Mouse (Mus musculus) forebrain, embryonic 12.5 days (tissue): ENCODE data around the gene Ggt5. TPM values are rescaled to one million over a fixed set of nuclear protein-coding genes. Genes with fewer than 3 reads are reported as not detected.
"Not testable (repeated sequence)": the region's sequence is repeated elsewhere in the genome, so short reads cannot be mapped to it uniquely, and the experiment has no call there.

Experiments
- ATAC-seq: fragments of 200-750 bp; cut with Nextera tagmentation; 2 replicates; pipeline ENCODE4 v1.8.0; 2017; ENCODE audit warnings: moderate TSS enrichment; ENCODE audit not compliant: low FRiP score
- H3K27ac ChIP-seq: fragments of 300-500 bp; sonication (generic); 2 replicates; pipeline ENCODE4 v1.5.1; 2016; ENCODE audit warnings: mild to moderate bottlenecking
- H3K27me3 ChIP-seq: fragments of 300-500 bp; sonication (generic); 2 replicates; pipeline ENCODE4 v1.6.1; 2016; ENCODE audit warnings: mild to moderate bottlenecking
- H3K36me3 ChIP-seq: fragments of 300-500 bp; sonication (generic); replicated peaks from 2 replicates; pipeline ENCODE4 v1.6.1; 2016; ENCODE audit warnings: mild to moderate bottlenecking
- H3K4me1 ChIP-seq: fragments of 300-500 bp; sonication (generic); 2 replicates; pipeline ENCODE4 v1.6.1; 2016
- H3K4me2 ChIP-seq: fragments of 300-500 bp; sonication (generic); 2 replicates; pipeline ENCODE4 v1.6.1; 2016; ENCODE audit warnings: mild to moderate bottlenecking, moderate library complexity
- H3K4me3 ChIP-seq: fragments of 300-500 bp; sonication (generic); replicated peaks from 2 replicates; pipeline ENCODE4 v1.5.1; 2016; ENCODE audit warnings: mild to moderate bottlenecking
- H3K9ac ChIP-seq: fragments of 300-500 bp; sonication (generic); 2 replicates; pipeline ENCODE4 v1.6.1; 2016; ENCODE audit warnings: mild to moderate bottlenecking
- H3K9me3 ChIP-seq: fragments of 300-500 bp; sonication (generic); 2 replicates; pipeline ENCODE4 v1.6.1; 2016
- whole genome bisulfite sequencing: fragments of 180-500 bp; shearing (Covaris S2); methylation state at CpG from one replicate; pipeline ENCODE4 v1.1.7; 2016; 5-methylcytosine and 5-hydroxymethylcytosine counted together
- polyA plus RNA-seq: library from polyadenylated mRNA; unstranded; fragments of >200 nt; fragmentation: Nextera tagmentation; extraction: Ambion mirVana; gene quantifications from 2 replicates; pipeline ENCODE4 v1.2.1, GENCODE M21; 2016

The Ggt5 gene
- polyA plus RNA-seq, 1 experiment from 2014 or later, result 0.74 TPM

DNA sequence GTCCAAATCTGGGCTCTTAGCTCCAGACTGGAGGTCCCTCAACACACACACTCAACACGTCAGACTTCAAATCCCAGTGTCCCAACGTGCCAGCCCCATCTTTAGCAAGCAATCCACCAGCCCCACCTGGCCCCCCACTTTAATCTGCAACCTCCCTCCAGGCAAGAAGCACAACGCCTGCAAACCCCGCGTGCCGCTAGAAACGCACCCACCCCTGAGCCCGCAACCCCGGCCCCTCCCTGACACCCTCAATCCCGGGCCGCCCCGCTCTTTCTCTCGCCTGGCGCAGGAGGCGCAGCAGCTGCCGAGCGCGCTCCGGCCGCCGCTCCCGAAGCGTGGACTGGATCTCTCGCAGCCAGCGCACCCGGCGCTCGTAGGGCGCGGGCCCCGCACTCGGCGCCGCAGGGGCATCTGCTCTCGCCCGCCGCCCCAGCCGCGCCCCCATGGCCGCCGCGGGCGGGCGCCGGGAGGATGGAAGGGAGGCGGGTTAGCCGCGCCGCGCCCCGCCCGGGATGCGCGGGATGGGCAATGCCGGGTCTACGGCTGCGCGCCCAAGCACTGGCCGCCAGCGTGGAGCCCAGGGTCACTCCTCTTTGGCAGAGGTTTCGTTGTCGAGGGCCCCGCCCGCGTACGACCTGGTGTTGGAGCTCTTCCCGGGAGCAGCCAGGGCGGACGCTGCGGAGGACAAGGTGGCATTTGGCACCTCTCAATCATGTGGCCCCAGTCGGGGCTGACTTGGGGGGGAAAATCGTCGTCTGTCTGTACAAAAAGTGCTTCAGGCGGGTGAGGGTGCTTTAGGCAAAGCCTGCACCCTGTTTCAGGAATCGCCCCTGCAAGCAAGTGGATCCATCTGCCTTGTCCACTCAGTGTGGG, 29.2 kb upstream of the Ggt5 start, which contains the start of gene Lrrc75b:
Lrrc75b (minus strand) TSS at position 655 of the 873 bp plus-strand sequence.
- ATAC-seq, result peak; percentile 53
- peak within 1 kb of the TSS; percentile 84 for H3K9ac ChIP-seq
- no peaks in the 10 kb centered on the region for H3K9me3 ChIP-seq
- H3K36me3 ChIP-seq, result no peaks in the 10 kb centered on the region
- WGBS, result under 1% methylated on average over 65 of the region's 75 CpGs
- peak within 1 kb of the TSS; percentile 69 for H3K4me3 ChIP-seq
- peaks cover 67% of the 10 kb centered on the region for H3K27me3 ChIP-seq
- peaks cover 41% of the 10 kb centered on the region for H3K4me1 ChIP-seq
- peak within 1 kb of the TSS; percentile 65 for H3K27ac ChIP-seq
- H3K4me2 ChIP-seq, result peak within 1 kb of the TSS; percentile 98

GRCm38 (mm10) chr10:75560549-75560899, 28.6 kb upstream of the Ggt5 start:
- peak overlapping the region; percentile 69 for H3K4me3 ChIP-seq
- peaks cover 40% of the 10 kb centered on the region for H3K4me1 ChIP-seq
- no peak overlapping the region for H3K27ac ChIP-seq

GRCm38 (mm10) chr10:75561071-75561654, 28.0 kb upstream of the Ggt5 start, which contains the start of gene Ggt1:
TSS of gene Ggt1 (plus strand) at chr10:75561604.
- H3K4me3 ChIP-seq, result peak within 1 kb of the TSS; percentile 69
- H3K36me3 ChIP-seq, result no peaks in the 10 kb centered on the region
- H3K9me3 ChIP-seq, result no peaks in the 10 kb centered on the region
- H3K9ac ChIP-seq, result 0 out of 2 replicates have a peak within 1 kb of the TSS, but pooled peaks have one; percentile 84
- H3K27ac ChIP-seq, result no peak within 1 kb of the TSS
- H3K4me2 ChIP-seq, result peak within 1 kb of the TSS; percentile 98
- H3K27me3 ChIP-seq, result peaks cover 67% of the 10 kb centered on the region
- 50% methylated on average over 10 of the region's 10 CpGs for WGBS
- H3K4me1 ChIP-seq, result peaks cover 34% of the 10 kb centered on the region
- no peak for ATAC-seq

More at GRCm38 (mm10) chr10:75560549-75560899, 28.6 kb upstream of the Ggt5 start:
- 14% methylated on average over 6 of the region's 6 CpGs for whole genome bisulfite sequencing
- Histone ChIP-seq H3K9ac (peak overlapping the region; percentile 84; the same call in 1 of the 2 replicates), H3K4me2 (peak overlapping the region; percentile 98), H3K9me3 (no peaks in the 10 kb centered on the region), H3K36me3 (no peaks in the 10 kb centered on the region), H3K27me3 (peaks cover 67% of the 10 kb centered on the region)
- peak; percentile 24; the same call in 1 of the 2 replicates for ATAC-seq

DNA sequence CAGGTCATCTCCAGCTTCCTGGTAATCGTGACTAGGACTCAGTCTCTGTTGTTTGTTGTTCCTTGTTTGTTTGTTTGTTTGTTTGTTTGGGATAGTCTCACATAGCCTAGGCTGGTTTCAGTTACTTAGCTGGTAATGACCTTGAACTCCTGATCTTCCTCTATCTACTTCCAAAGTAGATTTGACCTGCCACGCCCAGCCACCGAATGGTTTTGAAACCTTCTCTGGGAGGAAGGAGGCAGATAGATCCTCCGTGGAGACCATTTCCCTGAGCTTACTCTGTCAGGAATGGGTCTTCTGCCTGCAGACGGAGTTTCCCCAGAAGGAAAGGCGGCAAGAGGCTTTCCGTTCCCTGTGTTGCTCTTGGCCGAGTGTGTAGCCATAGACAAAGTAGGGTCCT, 26.5 kb upstream of the Ggt5 start:
- ATAC-seq, result no peak
- no peak overlapping the region for H3K4me3 ChIP-seq
- H3K4me1 ChIP-seq, result peaks cover 22% of the 10 kb centered on the region
- peaks cover 67% of the 10 kb centered on the region for H3K27me3 ChIP-seq
- no peaks in the 10 kb centered on the region for H3K9me3 ChIP-seq
- 91% methylated on average over 8 of the region's 8 CpGs for WGBS
- no peaks in the 10 kb centered on the region for H3K36me3 ChIP-seq
- H3K27ac ChIP-seq, result no peak overlapping the region
- H3K4me2 ChIP-seq, result no peak overlapping the region
- H3K9ac ChIP-seq, result no peak overlapping the region

- no peaks in the 10 kb centered on the region for H3K9me3 ChIP-seq
- peaks cover 9% of the 10 kb centered on the region for H3K4me1 ChIP-seq
- H3K27me3 ChIP-seq, result peaks cover 51% of the 10 kb centered on the region
- no peak overlapping the region for H3K9ac ChIP-seq
- H3K36me3 ChIP-seq, result no peaks in the 10 kb centered on the region
- 86% methylated on average over 12 of the region's 12 CpGs for WGBS
- H3K4me3 ChIP-seq, result no peak overlapping the region
- no peak overlapping the region for H3K27ac ChIP-seq
- no peak for ATAC-seq
- H3K4me2 ChIP-seq, result no peak overlapping the region
Observed at GRCm38 (mm10) chr10:75564687-75565265, 24.4 kb upstream of the Ggt5 start.

GRCm38 (mm10) chr10:75565436-75565835, 23.7 kb upstream of the Ggt5 start:
- H3K9ac ChIP-seq, result no peak overlapping the region
- H3K36me3 ChIP-seq, result no peaks in the 10 kb centered on the region
- peaks cover 45% of the 10 kb centered on the region for H3K27me3 ChIP-seq
- no peak overlapping the region for H3K4me3 ChIP-seq
- H3K4me2 ChIP-seq, result no peak overlapping the region
- no peak for ATAC-seq
- H3K27ac ChIP-seq, result no peak overlapping the region
- WGBS, result 74% methylated on average over 6 of the region's 6 CpGs
- peaks cover 3% of the 10 kb centered on the region; the same call in 1 of the 2 replicates for H3K4me1 ChIP-seq
- H3K9me3 ChIP-seq, result no peaks in the 10 kb centered on the region

DNA sequence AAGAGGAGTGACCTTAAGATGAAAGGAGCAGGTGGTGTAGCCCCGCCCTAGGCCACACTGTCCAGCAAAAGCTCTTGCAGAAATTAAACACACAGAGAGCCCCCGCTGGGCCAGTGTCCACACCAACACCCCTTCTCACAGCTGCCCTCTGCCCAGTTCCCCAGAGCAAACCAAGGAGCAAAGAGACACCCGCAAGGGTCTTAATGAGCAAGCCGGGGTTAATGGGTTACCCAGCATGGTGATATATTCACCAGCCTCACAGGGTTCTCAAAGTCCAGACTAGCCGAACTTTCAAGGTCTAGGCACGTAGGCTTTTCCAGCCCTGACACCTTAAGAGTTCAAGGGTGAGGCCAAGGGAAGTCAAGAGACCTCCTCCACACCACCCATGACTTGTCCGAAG, 23.2 kb upstream of the Ggt5 start:
- Histone ChIP-seq H3K9me3 (no peaks in the 10 kb centered on the region), H3K4me3 (no peak overlapping the region), H3K9ac (no peak overlapping the region), H3K27ac (no peak overlapping the region), H3K4me1 (no peaks in the 10 kb centered on the region), H3K4me2 (no peak overlapping the region), H3K27me3 (peaks cover 41% of the 10 kb centered on the region), H3K36me3 (no peaks in the 10 kb centered on the region)
- WGBS, result 81% methylated on average over 7 of the region's 7 CpGs
- no peak for ATAC-seq

GRCm38 (mm10) chr10:75566321-75566720, 22.8 kb upstream of the Ggt5 start:
- WGBS, result 88% methylated on average over 5 of the region's 5 CpGs
- Histone ChIP-seq H3K4me3 (no peak overlapping the region), H3K4me1 (no peaks in the 10 kb centered on the region), H3K36me3 (no peaks in the 10 kb centered on the region), H3K9me3 (no peaks in the 10 kb centered on the region), H3K4me2 (no peak overlapping the region), H3K9ac (no peak overlapping the region), H3K27ac (no peak overlapping the region), H3K27me3 (peaks cover 41% of the 10 kb centered on the region)
- no peak for ATAC-seq

DNA sequence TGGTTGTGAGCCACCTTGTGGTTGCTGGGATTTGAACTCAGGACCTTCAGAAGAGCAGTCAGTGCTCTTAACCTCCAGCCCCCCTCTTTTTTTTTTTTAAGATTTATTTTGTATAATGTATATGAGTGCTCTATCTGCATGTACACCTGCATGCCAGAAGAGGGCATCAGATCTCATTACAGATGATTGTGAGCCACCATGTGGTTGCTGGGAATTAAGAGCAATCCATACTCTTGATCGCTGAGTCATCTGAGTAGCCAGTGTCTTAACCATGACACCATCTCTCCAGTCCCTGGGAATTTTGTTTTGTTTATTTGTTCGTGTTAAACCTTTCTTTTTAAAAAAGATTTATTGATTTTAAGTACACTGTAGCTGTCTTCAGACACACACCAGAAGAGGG, 22.4 kb upstream of the Ggt5 start:
- H3K9me3 ChIP-seq, H3K4me1 ChIP-seq, H3K27ac ChIP-seq, ATAC-seq, H3K9ac ChIP-seq, H3K36me3 ChIP-seq, H3K4me3 ChIP-seq, H3K4me2 ChIP-seq: not testable (repeated sequence)
- WGBS, result 85% methylated on average over 2 of the region's 2 CpGs
- peaks cover 36% of the 10 kb centered on the region for H3K27me3 ChIP-seq

DNA sequence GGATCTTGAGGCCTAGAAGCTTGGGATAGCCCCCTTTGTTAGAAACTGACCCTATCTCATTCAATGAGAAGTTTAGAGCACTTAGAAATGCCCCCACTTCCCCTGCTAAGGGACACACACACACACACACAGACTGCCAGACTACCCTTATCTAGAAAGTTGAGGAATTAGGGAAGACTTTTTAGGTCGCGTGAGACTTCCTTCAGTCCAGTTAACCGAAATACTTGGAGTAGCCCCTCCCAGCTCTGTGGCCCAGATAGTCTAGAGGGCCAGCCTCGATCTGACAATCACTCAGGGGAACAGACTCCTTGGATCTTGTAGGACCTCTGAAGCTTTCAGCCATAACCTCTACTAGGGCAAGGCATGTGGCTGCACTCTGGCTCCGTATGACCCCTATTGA, 21.1 kb upstream of the Ggt5 start:
- 39% methylated on average over 5 of the region's 5 CpGs for WGBS
- Histone ChIP-seq H3K4me1 (no peaks in the 10 kb centered on the region), H3K27me3 (peaks cover 25% of the 10 kb centered on the region), H3K9me3 (no peaks in the 10 kb centered on the region), H3K9ac (no peak overlapping the region), H3K36me3 (no peaks in the 10 kb centered on the region), H3K4me3 (no peak overlapping the region), H3K4me2 (no peak overlapping the region), H3K27ac (no peak overlapping the region)
- no peak for ATAC-seq

GRCm38 (mm10) chr10:75568441-75568840, 20.7 kb upstream of the Ggt5 start:
- H3K4me1 ChIP-seq, result no peaks in the 10 kb centered on the region; the same call in 1 of the 2 replicates
- no peaks in the 10 kb centered on the region for H3K9me3 ChIP-seq
- 8% methylated on average over 11 of the region's 11 CpGs for WGBS
- no peak overlapping the region for H3K4me3 ChIP-seq
- H3K27me3 ChIP-seq, result peaks cover 26% of the 10 kb centered on the region
- no peak overlapping the region for H3K9ac ChIP-seq
- no peaks in the 10 kb centered on the region for H3K36me3 ChIP-seq
- no peak for ATAC-seq
- no peak overlapping the region for H3K4me2 ChIP-seq
- no peak overlapping the region for H3K27ac ChIP-seq

GRCm38 (mm10) chr10:75568851-75569250, 20.3 kb upstream of the Ggt5 start:
- Histone ChIP-seq H3K4me2 (no peak overlapping the region), H3K36me3 (no peaks in the 10 kb centered on the region), H3K4me1 (no peaks in the 10 kb centered on the region; the same call in 1 of the 2 replicates), H3K4me3 (no peak overlapping the region), H3K9ac (no peak overlapping the region), H3K27me3 (peaks cover 22% of the 10 kb centered on the region), H3K27ac (no peak overlapping the region), H3K9me3 (no peaks in the 10 kb centered on the region)
- 18% methylated on average over 4 of the region's 4 CpGs for WGBS
- ATAC-seq, result no peak
